Comparison of ENCODE assay signal across 19 mouse cellular contexts in genomic region chr3:110132289-110132688, GRCm38 (mm10). TPM values are rescaled to one million over a fixed set of nuclear protein-coding genes. Genes with fewer than 3 reads are reported as not detected.
DNase-seq lines count a peak whose midpoint lies in the region; ATAC-seq and TF ChIP-seq lines count a peak whose summit lies in the region.
"Had no signal": no experiment of that assay in that cellular context is flagged by ENCODE, and none has a peak within 500 bp of the region (broad histone marks: within the 10 kb centered on the region; RNA-seq: fewer than 3 reads in every experiment).

No protein-coding gene starts in this region.

- H3K4me2 ChIP-seq in neural tube, embryonic 12.5 days (replicated peaks), result 0 out of 2 replicates have a peak overlapping the region, but pooled peaks have one; percentile 2
- H3K4me2 ChIP-seq in hindbrain, embryonic 15.5 days, result 0 out of 2 replicates have a peak overlapping the region, but pooled peaks have one; percentile 19
- peak overlapping the region; percentile 42 for H3K4me2 ChIP-seq in midbrain, embryonic 16.5 days (ENCODE audit: low read length)
- H3K4me2 ChIP-seq: heart, embryonic 12.5 days had no signal

- H3K27ac ChIP-seq in neural tube, embryonic 12.5 days, result no peak overlapping the region
- H3K27ac ChIP-seq in hindbrain, embryonic 15.5 days (replicated peaks), result no peak overlapping the region
- 0 out of 2 replicates have a peak overlapping the region, but pooled peaks have one; percentile 38 for H3K27ac ChIP-seq in midbrain, embryonic 16.5 days (ENCODE audit: low read length)
- no peak overlapping the region for H3K27ac ChIP-seq in layer of hippocampus, adult 2 months

- no peak overlapping the region for H3K9ac ChIP-seq in neural tube, embryonic 12.5 days
- no peak overlapping the region for H3K9ac ChIP-seq in hindbrain, embryonic 15.5 days
- H3K9ac ChIP-seq in midbrain, embryonic 16.5 days (ENCODE audit: low read depth, low read length), result peak overlapping the region; percentile 44
- H3K9ac ChIP-seq: heart, embryonic 12.5 days had no signal

- no peak for TF ChIP-seq CTCF in layer of hippocampus, adult 2 months (conservative IDR thresholded peaks at IDR 0.05)

- no peaks in the 10 kb centered on the region for H3K4me1 ChIP-seq in neural tube, embryonic 12.5 days
- H3K4me1 ChIP-seq in hindbrain, embryonic 15.5 days (replicated peaks), result peaks cover 18% of the 10 kb centered on the region
- H3K4me1 ChIP-seq in midbrain, embryonic 16.5 days (ENCODE audit: control insufficient read depth, insufficient read depth, low read length), result peaks cover 12% of the 10 kb centered on the region
- H3K4me1 ChIP-seq: heart, embryonic 12.5 days had no signal

- H3K9me3 ChIP-seq in neural tube, embryonic 12.5 days, result no peaks in the 10 kb centered on the region
- H3K9me3 ChIP-seq in hindbrain, embryonic 15.5 days, result no peaks in the 10 kb centered on the region
- H3K9me3 ChIP-seq in midbrain, embryonic 16.5 days (replicated peaks; ENCODE audit: control insufficient read depth, low read length, poor library complexity, severe bottlenecking), result no peaks in the 10 kb centered on the region
- H3K9me3 ChIP-seq: heart, embryonic 12.5 days had no signal

- ATAC-seq in neural tube, embryonic 12.5 days (ENCODE audit: low FRiP score, low read depth), result peak; percentile 56
- 0 out of 2 replicates have a peak, but pooled peaks have one; percentile 39 for ATAC-seq in hindbrain, embryonic 15.5 days (ENCODE audit: low FRiP score, low read depth)
- ATAC-seq in midbrain, embryonic 16.5 days, result peak; percentile 70
- ATAC-seq: inflammation-experienced regulatory T-cells, adult 6 months had no signal

- no peak for DNase-seq in neural tube, embryonic 10.5 days (ENCODE audit: extremely low spot score, low spot score)
- DNase-seq in heart, adult 9 months (ENCODE audit: low spot score in 2 of 2), result no peak
- DNase-seq in right cerebral cortex, postnatal 36 days (ENCODE audit: low spot score in 2 of 2), result no peak
- DNase-seq in layer of hippocampus, adult 2 months (ENCODE audit: low spot score in 2 of 2), result no peak
- DNase-seq: adrenal gland, adult 8-10 months; cerebellum, adult 9-11 months; heart, postnatal 14 days; kidney, adult 2 months; kidney, postnatal 10 days; left cerebral cortex, postnatal 4 days; liver; lung, postnatal 10 days; thymus, postnatal 25 days had no signal

- H3K36me3 ChIP-seq in neural tube, embryonic 12.5 days, result no peaks in the 10 kb centered on the region
- H3K36me3 ChIP-seq in hindbrain, embryonic 15.5 days, result no peaks in the 10 kb centered on the region
- peaks cover 3% of the 10 kb centered on the region; the same call in 1 of the 2 replicates for H3K36me3 ChIP-seq in midbrain, embryonic 16.5 days (ENCODE audit: control insufficient read depth, insufficient read depth, low read length)
- H3K36me3 ChIP-seq: heart, embryonic 12.5 days had no signal

- no peaks in the 10 kb centered on the region for H3K27me3 ChIP-seq in neural tube, embryonic 12.5 days (replicated peaks)
- no peaks in the 10 kb centered on the region for H3K27me3 ChIP-seq in hindbrain, embryonic 15.5 days
- no peaks in the 10 kb centered on the region for H3K27me3 ChIP-seq in midbrain, embryonic 16.5 days (ENCODE audit: control insufficient read depth, insufficient read depth, low read depth, low read length)
- H3K27me3 ChIP-seq: heart, embryonic 12.5 days had no signal

- WGBS in neural tube, embryonic 12.5 days, result 68% methylated on average over 8 of the region's 8 CpGs
- WGBS in hindbrain, embryonic 15.5 days, result 37% methylated on average over 8 of the region's 8 CpGs
- WGBS in midbrain, embryonic 16.5 days, result 24% methylated on average over 8 of the region's 8 CpGs

- H3K4me3 ChIP-seq in neural tube, embryonic 12.5 days, result no peak overlapping the region
- no peak overlapping the region for H3K4me3 ChIP-seq in hindbrain, embryonic 15.5 days
- H3K4me3 ChIP-seq in midbrain, embryonic 16.5 days (ENCODE audit: low read depth, low read length), result no peak overlapping the region
- no peak overlapping the region for H3K4me3 ChIP-seq in layer of hippocampus, adult 2 months
- H3K4me3 ChIP-seq: heart, embryonic 12.5 days had no signal

RNA-seq across cellular contexts. Expression of gene Ntng1, which starts 11.5 kb away (rescaled TPM):
- polyA plus RNA-seq in neural tube, embryonic 12.5 days (2016; fragmentation: Nextera tagmentation; extraction: Ambion mirVana), result 7.7 and 7.9 TPM in 2 replicates
- 18.9 and 21.8 TPM in 2 replicates for polyA plus RNA-seq in hindbrain, embryonic 15.5 days (2015; fragmentation: Nextera tagmentation; extraction: Ambion mirVana)
- polyA plus RNA-seq in midbrain, embryonic 16.5 days (2015; fragmentation: Nextera tagmentation; extraction: Ambion mirVana), result 53.8 and 67.7 TPM in 2 replicates
- 10 to 100 TPM; 35.8 to 39.8 TPM for total RNA-seq in layer of hippocampus, adult 2 months (2021)
- total RNA-seq: megakaryocyte progenitor cell, adult 5-6 weeks had no signal
